Mouse (Mus musculus) heart, adult 10 weeks (tissue): ENCODE results near the gene Pak6. TPM values are rescaled to one million over a fixed set of nuclear protein-coding genes. Genes with fewer than 3 reads are reported as not detected.

ENCODE experiments used
- polyA plus RNA-seq: library from polyadenylated mRNA; stranded (reverse); fragments of 350-450 nt; fragmentation: Illumina TruSeq; extraction: RNeasy Lipid Tissue Mini Kit (QIAGEN cat#74804); gene quantifications from one replicate; pipeline ENCODE4 v1.2.3, GENCODE M21; 2014; ENCODE audit warnings: low read depth, low replicate concordance

Pak6 gene
- 15.7 TPM for polyA plus RNA-seq

GRCm38 (mm10) chr2:118662902-118663803, at the start of gene Pak6:
TSS of gene Pak6 (plus strand) at chr2:118663303.

GRCm38 (mm10) chr2:118703913-118704730, 41.0 kb downstream of the Pak6 start, which contains the start of gene Ankrd63:
TSS of gene Ankrd63 (minus strand) at chr2:118703963.

GRCm38 (mm10) chr2:118728337-118728736, 65.2 kb downstream of the Pak6 start, which contains the start of gene Plcb2:
TSS of gene Plcb2 (minus strand) at chr2:118728438.

GRCm38 (mm10) chr2:118745232-118745884, 82.3 kb downstream of the Pak6 start, which contains the start of gene Inafm2:
TSS of gene Inafm2 (plus strand) at chr2:118745758.

Other genes starting within 250 kb of the Pak6 start
- 153 TPM for gene Srp14, start 183.6 kb upstream of the Pak6 start, polyA plus RNA-seq
- gene Bmf, start 113.6 kb upstream of the Pak6 start, polyA plus RNA-seq: 2.6 TPM
- 0.58 TPM for gene Bub1b, start 65.1 kb upstream of the Pak6 start, polyA plus RNA-seq
- 1.6 TPM for gene Ankrd63, start 40.7 kb downstream of the Pak6 start, polyA plus RNA-seq
- 2.8 TPM for gene Plcb2, start 65.1 kb downstream of the Pak6 start, polyA plus RNA-seq
- gene Inafm2, start 82.5 kb downstream of the Pak6 start, polyA plus RNA-seq: 18.1 TPM
- gene Ccdc9b, start 99.4 kb downstream of the Pak6 start, polyA plus RNA-seq: 25.3 TPM
- not detected for gene Phgr1, start 109.5 kb downstream of the Pak6 start, polyA plus RNA-seq
- gene Disp2, start 116.4 kb downstream of the Pak6 start, polyA plus RNA-seq: not detected
- 0.86 TPM for gene Knstrn, start 150.7 kb downstream of the Pak6 start, polyA plus RNA-seq
- 343 TPM for gene Ivd, start 198.7 kb downstream of the Pak6 start, polyA plus RNA-seq
- 9.3 TPM for gene Bahd1, start 237.1 kb downstream of the Pak6 start, polyA plus RNA-seq